Mouse (Mus musculus) midbrain, embryonic 12.5 days (tissue): ENCODE data around the gene Dapk2. TPM values are rescaled to one million over a fixed set of nuclear protein-coding genes. Genes with fewer than 3 reads are reported as not detected.

Experiments used
- ATAC-seq: fragments of 200-750 bp; cut with Nextera tagmentation; 2 replicates; pipeline ENCODE4 v1.8.0; 2017; ENCODE audit warnings: low read depth, moderate TSS enrichment, moderate library complexity; ENCODE audit not compliant: low FRiP score
- H3K27ac ChIP-seq: fragments of 300-500 bp; sonication (generic); replicated peaks from 2 replicates; pipeline ENCODE4 v1.5.1; 2016; ENCODE audit warnings: mild to moderate bottlenecking
- H3K27me3 ChIP-seq: fragments of 300-500 bp; sonication (generic); 2 replicates; pipeline ENCODE4 v1.6.1; 2016; ENCODE audit warnings: mild to moderate bottlenecking
- H3K36me3 ChIP-seq: fragments of 300-500 bp; sonication (generic); 2 replicates; pipeline ENCODE4 v1.6.1; 2016
- H3K4me1 ChIP-seq: fragments of 300-500 bp; sonication (generic); 2 replicates; pipeline ENCODE4 v1.6.1; 2016
- H3K4me2 ChIP-seq: fragments of 300-500 bp; sonication (generic); replicated peaks from 2 replicates; pipeline ENCODE4 v1.6.1; 2016; ENCODE audit warnings: mild to moderate bottlenecking, moderate library complexity
- H3K4me3 ChIP-seq: fragments of 300-500 bp; sonication (generic); 2 replicates; pipeline ENCODE4 v1.5.1; 2016; ENCODE audit warnings: mild to moderate bottlenecking
- H3K9ac ChIP-seq: fragments of 300-500 bp; sonication (generic); replicated peaks from 2 replicates; pipeline ENCODE4 v1.6.1; 2016; ENCODE audit warnings: mild to moderate bottlenecking, moderate library complexity
- H3K9me3 ChIP-seq: fragments of 300-500 bp; sonication (generic); 2 replicates; pipeline ENCODE4 v1.6.1; 2016; ENCODE audit warnings: mild to moderate bottlenecking
- WGBS: fragments of 180-500 bp; shearing (Covaris S2); methylation state at CpG from one replicate; pipeline ENCODE4 v1.1.7; 2016; 5-methylcytosine and 5-hydroxymethylcytosine counted together
- polyA plus RNA-seq: library from polyadenylated mRNA; unstranded; fragments of >200 nt; fragmentation: Nextera tagmentation; extraction: Ambion mirVana; gene quantifications from 2 replicates; pipeline ENCODE4 v1.2.1, GENCODE M21; 2016

The Dapk2 gene
- polyA plus RNA-seq, 1 experiment from 2014 or later = 3.7 TPM

DNA sequence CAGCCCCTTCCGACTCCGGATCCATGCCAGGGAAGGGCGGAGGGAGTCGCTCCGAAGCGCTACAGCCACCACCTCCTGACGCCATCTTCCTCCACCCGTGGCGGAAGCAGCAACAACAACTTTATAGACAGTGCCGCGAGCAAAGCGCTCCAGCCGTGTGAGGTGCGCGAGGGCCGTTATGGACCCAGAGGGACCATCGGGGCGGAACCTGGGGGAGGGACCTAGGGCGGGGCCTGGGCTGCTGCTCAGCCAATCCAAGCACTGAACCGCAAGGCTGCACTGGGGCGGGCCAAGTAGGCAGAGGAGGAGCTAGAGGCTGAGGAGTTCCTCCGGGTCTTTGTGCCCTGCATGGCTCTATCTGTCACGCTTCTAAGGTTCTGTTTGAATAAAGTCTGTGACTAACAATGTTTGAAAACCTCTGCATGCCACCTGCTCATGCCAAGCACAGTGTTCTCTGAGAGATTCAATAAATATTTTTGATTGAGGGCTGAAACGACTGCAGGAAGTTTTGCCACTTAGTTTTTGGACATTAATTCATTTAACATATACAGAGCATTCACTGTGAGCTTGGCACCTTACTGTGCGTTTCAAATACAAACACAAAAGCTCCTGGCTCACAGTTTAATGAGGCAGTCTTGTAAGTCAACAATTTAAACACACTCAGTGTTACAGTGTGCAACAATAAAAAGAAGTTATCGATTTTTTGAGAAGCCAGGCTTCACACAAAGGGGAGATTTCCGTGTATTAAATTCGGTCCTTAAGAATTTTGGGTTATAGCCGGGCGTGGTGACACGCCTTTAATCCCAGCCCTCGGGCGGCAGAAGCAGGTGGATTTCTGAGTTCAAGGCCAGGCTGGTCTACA is 33.1 kb upstream of the Dapk2 start:
- ATAC-seq = peak; percentile 98
- Histone ChIP-seq H3K27ac (peak overlapping the region; percentile 92), H3K36me3 (no peaks in the 10 kb centered on the region), H3K27me3 (no peaks in the 10 kb centered on the region), H3K4me2 (peak overlapping the region; percentile 60), H3K4me3 (peak overlapping the region; percentile 77), H3K9me3 (no peaks in the 10 kb centered on the region), H3K4me1 (peaks cover 33% of the 10 kb centered on the region), H3K9ac (peak overlapping the region; percentile 87)
- 13% methylated on average over 33 of the region's 33 CpGs for WGBS

- no peak for ATAC-seq
- Histone ChIP-seq H3K4me3 (peak overlapping the region; percentile 64), H3K4me2 (peak overlapping the region; percentile 80), H3K9me3 (no peaks in the 10 kb centered on the region), H3K27me3 (no peaks in the 10 kb centered on the region), H3K27ac (peak overlapping the region; percentile 92), H3K4me1 (peaks cover 33% of the 10 kb centered on the region), H3K9ac (no peak overlapping the region), H3K36me3 (no peaks in the 10 kb centered on the region)
- 64% methylated on average over 12 of the region's 12 CpGs for WGBS
These were observed 32.2 kb upstream of the Dapk2 start for GRCm38 (mm10) chr9:66125543-66126455.

- 2% methylated on average over 34 of the region's 34 CpGs for WGBS
- no peaks in the 10 kb centered on the region for H3K27me3 ChIP-seq
- no peaks in the 10 kb centered on the region for H3K9me3 ChIP-seq
- peaks cover 33% of the 10 kb centered on the region for H3K4me1 ChIP-seq
- peak within 1 kb of the TSS; percentile 71 for H3K9ac ChIP-seq
- H3K27ac ChIP-seq = peak within 1 kb of the TSS; percentile 92
- H3K4me2 ChIP-seq = peak within 1 kb of the TSS; percentile 80
- H3K4me3 ChIP-seq = peak within 1 kb of the TSS; percentile 64
- no peaks in the 10 kb centered on the region for H3K36me3 ChIP-seq
- peak; percentile 62 for ATAC-seq
These were observed 31.4 kb upstream of the Dapk2 start, which contains the start of the genes Snx1 and Ciao2a for GRCm38 (mm10) chr9:66126456-66127192. Gene Snx1, minus strand, starts transcription at chr9:66126587. Gene Ciao2a, plus strand, starts transcription at chr9:66126611.

DNA sequence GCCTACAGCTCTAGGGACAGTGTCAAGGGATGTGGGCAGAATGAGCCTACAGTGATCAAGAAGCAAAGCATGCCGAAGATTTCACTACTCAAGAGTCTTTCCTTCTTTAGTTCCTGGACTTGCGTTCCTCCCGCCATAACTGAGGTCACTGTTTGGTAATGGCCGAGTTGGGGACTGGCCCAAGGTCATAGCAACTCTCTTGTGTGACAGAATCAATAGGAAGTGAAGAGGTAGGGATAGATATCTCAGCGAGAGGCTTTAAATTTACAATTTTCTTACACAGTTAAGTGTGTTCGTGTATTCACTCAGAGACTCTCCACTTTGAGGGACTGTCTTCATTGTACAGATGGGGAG is 30.9 kb upstream of the Dapk2 start:
- H3K9ac ChIP-seq = peak overlapping the region; percentile 71
- peak overlapping the region; percentile 92 for H3K27ac ChIP-seq
- no peaks in the 10 kb centered on the region for H3K36me3 ChIP-seq
- peak overlapping the region; percentile 64 for H3K4me3 ChIP-seq
- H3K9me3 ChIP-seq = no peaks in the 10 kb centered on the region
- H3K27me3 ChIP-seq = no peaks in the 10 kb centered on the region
- H3K4me1 ChIP-seq = peaks cover 33% of the 10 kb centered on the region
- WGBS = 49% methylated on average over 6 of the region's 6 CpGs
- no peak for ATAC-seq
- peak overlapping the region; percentile 80 for H3K4me2 ChIP-seq

DNA sequence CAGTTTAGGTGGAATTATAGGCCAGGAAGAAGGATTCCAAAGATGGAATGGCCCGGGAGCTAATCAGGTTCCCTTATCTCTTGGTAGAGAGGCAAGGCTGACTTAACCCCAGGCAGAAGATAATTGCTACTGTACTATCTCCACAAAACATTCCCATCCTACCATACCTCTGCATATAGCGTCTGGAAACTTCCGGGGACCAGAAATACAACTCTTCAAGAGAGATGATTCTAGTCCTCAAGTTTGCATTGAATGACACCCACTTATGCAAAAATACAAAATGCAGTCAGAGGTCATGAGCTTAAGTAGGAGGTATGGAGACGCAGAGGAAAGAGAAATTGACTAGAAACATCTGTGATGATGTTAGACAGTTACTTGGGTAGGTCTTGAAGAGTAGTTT is 30.1 kb upstream of the Dapk2 start:
- H3K9me3 ChIP-seq = no peaks in the 10 kb centered on the region
- no peak overlapping the region for H3K27ac ChIP-seq
- H3K4me1 ChIP-seq = peaks cover 32% of the 10 kb centered on the region
- no peak for ATAC-seq
- peak overlapping the region; percentile 80 for H3K4me2 ChIP-seq
- 99% methylated on average over 4 of the region's 4 CpGs for WGBS
- peaks cover 6% of the 10 kb centered on the region for H3K36me3 ChIP-seq
- no peaks in the 10 kb centered on the region for H3K27me3 ChIP-seq
- H3K9ac ChIP-seq = no peak overlapping the region
- no peak overlapping the region for H3K4me3 ChIP-seq

- ATAC-seq = no peak
- Histone ChIP-seq H3K4me1 (peaks cover 10% of the 10 kb centered on the region), H3K9ac (no peak overlapping the region), H3K4me2 (no peak overlapping the region), H3K36me3 (peaks cover 39% of the 10 kb centered on the region), H3K27ac (no peak overlapping the region), H3K9me3 (no peaks in the 10 kb centered on the region), H3K27me3 (no peaks in the 10 kb centered on the region), H3K4me3 (no peak overlapping the region)
- 97% methylated on average over 2 of the region's 2 CpGs for WGBS
These were observed 26.6 kb upstream of the Dapk2 start for GRCm38 (mm10) chr9:66131466-66131865.

GRCm38 (mm10) chr9:66135967-66136366 is 22.1 kb upstream of the Dapk2 start:
- no peak overlapping the region for H3K9ac ChIP-seq
- H3K27me3 ChIP-seq = no peaks in the 10 kb centered on the region
- no peak overlapping the region for H3K27ac ChIP-seq
- no peak for ATAC-seq
- H3K4me2 ChIP-seq = no peak overlapping the region
- WGBS = 54% methylated on average over 4 of the region's 4 CpGs
- peaks cover 80% of the 10 kb centered on the region for H3K36me3 ChIP-seq
- no peaks in the 10 kb centered on the region for H3K9me3 ChIP-seq
- H3K4me1 ChIP-seq = no peaks in the 10 kb centered on the region
- H3K4me3 ChIP-seq = no peak overlapping the region

GRCm38 (mm10) chr9:66138193-66138592 is 19.8 kb upstream of the Dapk2 start:
- no peak overlapping the region for H3K4me2 ChIP-seq
- no peaks in the 10 kb centered on the region for H3K9me3 ChIP-seq
- no peak overlapping the region for H3K27ac ChIP-seq
- WGBS = 93% methylated on average over 7 of the region's 7 CpGs
- H3K9ac ChIP-seq = no peak overlapping the region
- H3K27me3 ChIP-seq = no peaks in the 10 kb centered on the region
- no peak for ATAC-seq
- peaks cover 71% of the 10 kb centered on the region for H3K36me3 ChIP-seq
- no peak overlapping the region for H3K4me3 ChIP-seq
- no peaks in the 10 kb centered on the region for H3K4me1 ChIP-seq

DNA sequence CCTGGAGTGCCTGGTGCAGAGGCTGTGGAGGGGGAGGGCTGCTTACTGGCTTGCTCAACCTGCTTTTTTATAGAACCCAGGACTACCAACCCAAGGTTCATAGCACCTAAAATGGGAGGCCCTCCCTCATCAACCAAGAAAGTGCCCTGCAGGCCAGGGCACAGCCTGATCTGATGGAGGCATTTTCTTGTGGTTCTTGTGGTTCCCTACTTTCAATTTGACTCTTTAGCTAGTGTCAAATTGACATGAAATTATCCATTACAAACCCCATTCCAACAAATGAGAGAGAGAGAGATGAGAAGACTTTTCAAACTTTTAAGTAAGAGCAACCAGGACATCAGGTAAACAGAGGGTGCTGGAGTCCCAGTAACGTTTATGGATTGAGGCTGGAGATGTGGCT is 15.8 kb upstream of the Dapk2 start:
- 82% methylated on average over 1 of the region's 1 CpGs for WGBS
- H3K27me3 ChIP-seq = no peaks in the 10 kb centered on the region
- no peaks in the 10 kb centered on the region for H3K4me1 ChIP-seq
- H3K9me3 ChIP-seq = no peaks in the 10 kb centered on the region
- no peak for ATAC-seq
- H3K9ac ChIP-seq = no peak overlapping the region
- no peak overlapping the region for H3K4me2 ChIP-seq
- no peak overlapping the region for H3K4me3 ChIP-seq
- no peak overlapping the region for H3K27ac ChIP-seq
- H3K36me3 ChIP-seq = peaks cover 33% of the 10 kb centered on the region

- 12% methylated on average over 6 of the region's 6 CpGs for WGBS
These were observed 13.8 kb upstream of the Dapk2 start for GRCm38 (mm10) chr9:66144248-66144647.

GRCm38 (mm10) chr9:66146141-66146540 is 11.9 kb upstream of the Dapk2 start:
- no peak overlapping the region for H3K9ac ChIP-seq
- no peak overlapping the region for H3K4me3 ChIP-seq
- no peaks in the 10 kb centered on the region for H3K4me1 ChIP-seq
- H3K4me2 ChIP-seq = no peak overlapping the region
- no peaks in the 10 kb centered on the region for H3K27me3 ChIP-seq
- no peaks in the 10 kb centered on the region for H3K9me3 ChIP-seq
- ATAC-seq = no peak
- H3K27ac ChIP-seq = no peak overlapping the region
- no peaks in the 10 kb centered on the region for H3K36me3 ChIP-seq

More at GRCm38 (mm10) chr9:66144248-66144647, 13.8 kb upstream of the Dapk2 start:
- H3K9ac ChIP-seq = no peak overlapping the region
- H3K27ac ChIP-seq = no peak overlapping the region
- H3K4me2 ChIP-seq = no peak overlapping the region
- H3K27me3 ChIP-seq = no peaks in the 10 kb centered on the region
- H3K9me3 ChIP-seq = no peaks in the 10 kb centered on the region
- H3K36me3 ChIP-seq = peaks cover 16% of the 10 kb centered on the region
- no peak for ATAC-seq
- no peak overlapping the region for H3K4me3 ChIP-seq
- no peaks in the 10 kb centered on the region for H3K4me1 ChIP-seq
